Mouse (Mus musculus): ENCODE measurements around the gene Wnt7b. TPM values are rescaled to one million over a fixed set of nuclear protein-coding genes. Genes with fewer than 3 reads are reported as not detected.

Gene Wnt7b
- polyA plus RNA-seq, 1 experiment: not detected

- Histone ChIP-seq H3K4me3 (ENCODE audit: insufficient read depth, low read length) (no peak overlapping the region), H3K4me1 (ENCODE audit: control insufficient read depth, insufficient read depth, low read length) (peaks cover 14% of the 10 kb centered on the region), H3K27ac (ENCODE audit: insufficient read depth, low read length) (no peak overlapping the region)
- TF ChIP-seq CTCF (IDR thresholded peaks at IDR 0.05; ENCODE audit: borderline replicate concordance, insufficient read depth, low read length): no peak
- TF ChIP-seq POLR2A (IDR thresholded peaks at IDR 0.05; ENCODE audit: low read depth, low read length): no peak
Measured at GRCm38 (mm10) chr15:85574086-85574485, 8.2 kb downstream of the Wnt7b start.

- H3K4me1 ChIP-seq (ENCODE audit: control insufficient read depth, insufficient read depth, low read length): peaks cover 15% of the 10 kb centered on the region
- no peak overlapping the region for H3K4me3 ChIP-seq (ENCODE audit: insufficient read depth, low read length)
- TF ChIP-seq POLR2A (IDR thresholded peaks at IDR 0.05; ENCODE audit: low read depth, low read length) (no peak), CTCF (IDR thresholded peaks at IDR 0.05; ENCODE audit: borderline replicate concordance, insufficient read depth, low read length) (no peak)
- no peak overlapping the region for H3K27ac ChIP-seq (ENCODE audit: insufficient read depth, low read length)
Measured at GRCm38 (mm10) chr15:85572619-85573254, 9.5 kb downstream of the Wnt7b start.

GRCm38 (mm10) chr15:85569995-85570734, 12.1 kb downstream of the Wnt7b start:
- TF ChIP-seq POLR2A (IDR thresholded peaks at IDR 0.05; ENCODE audit: low read depth, low read length): no peak
- H3K27ac ChIP-seq (ENCODE audit: insufficient read depth, low read length): no peak overlapping the region
- H3K4me3 ChIP-seq (ENCODE audit: insufficient read depth, low read length): no peak overlapping the region
- H3K4me1 ChIP-seq (ENCODE audit: control insufficient read depth, insufficient read depth, low read length): peaks cover 10% of the 10 kb centered on the region; the same call in 1 of the 2 replicates

GRCm38 (mm10) chr15:85569167-85569797, 13.0 kb downstream of the Wnt7b start:
- TF ChIP-seq CTCF (IDR thresholded peaks at IDR 0.05; ENCODE audit: borderline replicate concordance, insufficient read depth, low read length) (no peak), POLR2A (IDR thresholded peaks at IDR 0.05; ENCODE audit: low read depth, low read length) (no peak)

GRCm38 (mm10) chr15:85568402-85568801, 13.9 kb downstream of the Wnt7b start:
- H3K4me3 ChIP-seq (ENCODE audit: insufficient read depth, low read length): no peak overlapping the region
- H3K4me1 ChIP-seq (ENCODE audit: control insufficient read depth, insufficient read depth, low read length): peaks cover 6% of the 10 kb centered on the region; the same call in 1 of the 2 replicates
- no peak for TF ChIP-seq CTCF (IDR thresholded peaks at IDR 0.05; ENCODE audit: borderline replicate concordance, insufficient read depth, low read length)
- no peak for TF ChIP-seq POLR2A (IDR thresholded peaks at IDR 0.05; ENCODE audit: low read depth, low read length)
- H3K27ac ChIP-seq (ENCODE audit: insufficient read depth, low read length): no peak overlapping the region

More at GRCm38 (mm10) chr15:85569167-85569797, 13.0 kb downstream of the Wnt7b start:
- peaks cover 6% of the 10 kb centered on the region; the same call in 1 of the 2 replicates for H3K4me1 ChIP-seq (ENCODE audit: control insufficient read depth, insufficient read depth, low read length)
- H3K27ac ChIP-seq (ENCODE audit: insufficient read depth, low read length): no peak overlapping the region
- no peak overlapping the region for H3K4me3 ChIP-seq (ENCODE audit: insufficient read depth, low read length)

GRCm38 (mm10) chr15:85564966-85565365, 17.3 kb downstream of the Wnt7b start:
- Histone ChIP-seq H3K4me1 (ENCODE audit: control insufficient read depth, insufficient read depth, low read length) (peaks cover 6% of the 10 kb centered on the region; the same call in 1 of the 2 replicates), H3K27ac (ENCODE audit: insufficient read depth, low read length) (no peak overlapping the region), H3K4me3 (ENCODE audit: insufficient read depth, low read length) (no peak overlapping the region)
- no peak for TF ChIP-seq POLR2A (IDR thresholded peaks at IDR 0.05; ENCODE audit: low read depth, low read length)
- TF ChIP-seq CTCF (IDR thresholded peaks at IDR 0.05; ENCODE audit: borderline replicate concordance, insufficient read depth, low read length): no peak

- H3K4me1 ChIP-seq (ENCODE audit: control insufficient read depth, insufficient read depth, low read length): peaks cover 2% of the 10 kb centered on the region; the same call in 1 of the 2 replicates
- H3K27ac ChIP-seq (ENCODE audit: insufficient read depth, low read length): no peak overlapping the region
- no peak overlapping the region for H3K4me3 ChIP-seq (ENCODE audit: insufficient read depth, low read length)
- TF ChIP-seq POLR2A (IDR thresholded peaks at IDR 0.05; ENCODE audit: low read depth, low read length): no peak
- TF ChIP-seq CTCF (IDR thresholded peaks at IDR 0.05; ENCODE audit: borderline replicate concordance, insufficient read depth, low read length): no peak
Measured at GRCm38 (mm10) chr15:85564034-85564769, 18.1 kb downstream of the Wnt7b start.

- no peak overlapping the region for H3K4me3 ChIP-seq (ENCODE audit: insufficient read depth, low read length)
- TF ChIP-seq CTCF (IDR thresholded peaks at IDR 0.05; ENCODE audit: borderline replicate concordance, insufficient read depth, low read length) (no peak), POLR2A (IDR thresholded peaks at IDR 0.05; ENCODE audit: low read depth, low read length) (no peak)
- H3K27ac ChIP-seq (ENCODE audit: insufficient read depth, low read length): no peak overlapping the region
- H3K4me1 ChIP-seq (ENCODE audit: control insufficient read depth, insufficient read depth, low read length): no peaks in the 10 kb centered on the region
Measured at GRCm38 (mm10) chr15:85561953-85562352, 20.3 kb downstream of the Wnt7b start.

- TF ChIP-seq CTCF (IDR thresholded peaks at IDR 0.05; ENCODE audit: borderline replicate concordance, insufficient read depth, low read length) (no peak), POLR2A (IDR thresholded peaks at IDR 0.05; ENCODE audit: low read depth, low read length) (no peak)
- Histone ChIP-seq H3K4me1 (ENCODE audit: control insufficient read depth, insufficient read depth, low read length) (no peaks in the 10 kb centered on the region), H3K27ac (ENCODE audit: insufficient read depth, low read length) (no peak overlapping the region), H3K4me3 (ENCODE audit: insufficient read depth, low read length) (no peak overlapping the region)
Measured at GRCm38 (mm10) chr15:85560830-85561229, 21.4 kb downstream of the Wnt7b start.

All from embryonic fibroblast, embryonic 13.5 days (primary cell).